13 mouse cellular contexts compared by ENCODE assay signal in genomic region chrX:142245682-142246327, GRCm38 (mm10). TPM values are rescaled to one million over a fixed set of nuclear protein-coding genes. Genes with fewer than 3 reads are reported as not detected.
"Had no signal": no experiment of that assay in that cellular context is flagged by ENCODE, and none has a peak within 500 bp of the region (broad histone marks: within the 10 kb centered on the region; RNA-seq: fewer than 3 reads in every experiment).

No protein-coding gene starts in this region.

- ATAC-seq: hindbrain, embryonic 16.5 days; inflammation-experienced regulatory T-cells, adult 6 months; lung, postnatal 0 days; midbrain, embryonic 13.5 days had no signal

- DNase-seq: liver, embryonic 13.5 days; lung, adult 2 months; lung, postnatal 36 days; right cerebral cortex, postnatal 14 days; thymus, adult 2 months; thymus, postnatal 25 days had no signal

- H3K4me3 ChIP-seq: limb, embryonic 12.5 days; liver, embryonic 13.5 days; midbrain, embryonic 13.5 days; stomach, embryonic 15.5 days had no signal

- H3K4me1 ChIP-seq: limb, embryonic 12.5 days; liver, embryonic 13.5 days; midbrain, embryonic 13.5 days; stomach, embryonic 15.5 days had no signal

- H3K9ac ChIP-seq: limb, embryonic 12.5 days; liver, embryonic 13.5 days; midbrain, embryonic 13.5 days; stomach, embryonic 15.5 days had no signal

- H3K27me3 ChIP-seq: liver, embryonic 13.5 days; stomach, embryonic 15.5 days had no signal

- H3K9me3 ChIP-seq: limb, embryonic 12.5 days; liver, embryonic 13.5 days; midbrain, embryonic 13.5 days; stomach, embryonic 15.5 days had no signal

- H3K4me2 ChIP-seq: limb, embryonic 12.5 days; liver, embryonic 13.5 days; midbrain, embryonic 13.5 days; stomach, embryonic 15.5 days had no signal

- H3K27ac ChIP-seq: limb, embryonic 12.5 days; liver, embryonic 13.5 days; midbrain, embryonic 13.5 days; stomach, embryonic 15.5 days had no signal

- H3K36me3 ChIP-seq: limb, embryonic 12.5 days; liver, embryonic 13.5 days; midbrain, embryonic 13.5 days; stomach, embryonic 15.5 days had no signal

RNA-seq across cellular contexts. Expression of gene Gucy2f, which starts 49.1 kb away (rescaled TPM):
- polyA plus RNA-seq: limb, embryonic 12.5 days; liver, embryonic 13.5 days; lung, adult 2 months; lung, postnatal 0 days; spleen, adult 2 months; thymus, adult 2 months had no signal
